Mouse (Mus musculus): ENCODE data around the gene Dcaf4.

DNA sequence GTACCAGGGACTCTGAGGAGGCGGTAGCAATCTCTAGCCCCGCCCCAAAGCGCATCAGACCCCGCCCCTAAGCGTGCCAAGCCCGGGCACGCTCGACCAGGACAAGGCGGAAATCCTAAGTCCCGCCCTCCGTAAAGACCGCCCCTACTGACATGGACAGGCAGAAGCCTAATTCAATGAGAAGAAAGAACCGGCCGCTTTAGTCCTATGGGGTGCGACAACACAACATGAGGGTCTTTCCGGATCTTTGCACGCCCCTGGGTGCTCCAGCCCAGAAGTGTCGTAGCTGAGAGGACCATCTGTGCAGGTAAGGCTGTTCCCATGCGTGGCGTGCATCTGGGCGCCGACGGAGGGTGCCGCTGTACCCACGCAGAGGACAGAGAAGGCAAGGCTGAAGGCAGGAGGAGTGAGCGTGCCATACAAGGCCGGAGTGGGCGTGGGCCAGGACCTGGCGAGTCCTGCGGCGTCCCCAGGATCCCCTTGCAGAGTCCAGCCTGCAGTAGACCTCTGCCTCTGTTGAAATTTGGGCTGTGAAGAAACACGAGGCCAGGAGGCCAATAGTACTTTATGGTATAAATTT is at the start of gene Dcaf4:
- TF ChIP-seq POLR2A (IDR thresholded peaks at IDR 0.05; ENCODE audit: borderline replicate concordance, extremely low read depth, low read depth, low read length) (peak; percentile 22; the same call in 1 of the 2 replicates), CTCF (IDR thresholded peaks at IDR 0.05; ENCODE audit: insufficient read depth, low read length) (no peak)
